Mouse (Mus musculus) liver, adult 2 months (tissue): ENCODE measurements around the gene Mogat1.
A peak's percentile ranks its signal among the peaks of the same experiment; 100 is the strongest.

Source experiments
- CTCF ChIP-seq: fragments of 200-500 bp; IDR thresholded peaks from 2 replicates; pipeline ENCODE4 v1.5.1; 2011; ENCODE audit warnings: low read depth, low read length, control low read depth
- POLR2A ChIP-seq: fragments of 200-500 bp; IDR thresholded peaks from 2 replicates; pipeline ENCODE4 v1.6.1; 2011; ENCODE audit warnings: low read length, control low read depth; ENCODE audit not compliant: insufficient read depth; ENCODE audit errors: extremely low read depth

DNA sequence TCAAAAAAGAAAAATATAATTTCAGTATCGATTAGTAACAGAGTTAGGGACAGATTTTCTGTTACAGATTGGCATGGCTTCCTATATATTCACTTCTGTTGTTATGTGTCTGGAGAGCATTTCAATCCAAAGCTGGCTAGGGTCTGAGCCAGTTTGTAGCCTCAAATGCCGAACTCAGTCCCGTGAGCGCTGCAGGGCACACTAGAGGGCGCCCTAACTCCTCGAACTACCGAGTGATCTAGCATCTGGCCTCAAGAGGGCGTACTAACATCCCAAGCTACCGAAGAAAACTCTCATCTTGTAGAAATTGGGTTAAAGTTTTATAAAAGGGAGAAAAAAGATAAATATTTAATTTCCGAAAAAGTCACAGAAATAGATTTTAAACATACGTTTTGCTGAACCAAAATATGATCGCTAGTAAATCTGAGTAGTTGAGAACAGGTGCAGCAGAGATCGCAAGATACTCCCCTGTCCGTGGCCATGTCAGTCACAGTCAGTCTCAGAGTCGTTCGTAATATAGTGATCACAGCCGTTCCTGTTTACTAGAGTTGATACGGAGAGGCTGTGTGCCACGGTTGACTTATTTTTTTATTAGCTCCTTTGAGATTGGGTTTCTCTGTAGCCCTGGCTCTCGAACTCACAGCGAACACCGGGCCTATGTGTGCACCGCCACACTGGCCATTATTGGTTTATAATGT lies 14.5 kb downstream of the Mogat1 start:
- no peak for TF ChIP-seq POLR2A
- peak; percentile 98 for TF ChIP-seq CTCF
